Mouse (Mus musculus) neural tube, embryonic 11.5 days (tissue): Measurements from ENCODE around the gene Scamp1. TPM values are rescaled to one million over a fixed set of nuclear protein-coding genes. Genes with fewer than 3 reads are reported as not detected.

Experiments used
- ATAC-seq: fragments of 200-750 bp; cut with Nextera tagmentation; 2 replicates; pipeline ENCODE4 v1.8.0; 2017; ENCODE audit warnings: moderate number of reproducible peaks, mild to moderate bottlenecking, moderate TSS enrichment, moderate library complexity; ENCODE audit not compliant: insufficient read depth, low FRiP score, low TSS enrichment
- DNase-seq: peaks from one replicate; pipeline ENCODE4 v3.0.0-alpha.2; 2015; ENCODE audit warnings: low spot score
- H3K27ac ChIP-seq: fragments of 300-500 bp; sonication (generic); 2 replicates; pipeline ENCODE4 v1.5.1; 2014; ENCODE audit warnings: low read depth, mild to moderate bottlenecking, low read length
- H3K27me3 ChIP-seq: fragments of 300-500 bp; sonication (generic); 2 replicates; pipeline ENCODE4 v1.6.1; 2014; ENCODE audit warnings: mild to moderate bottlenecking, low read length, mixed read lengths; ENCODE audit not compliant: control insufficient read depth, insufficient read depth
- H3K36me3 ChIP-seq: fragments of 300-500 bp; sonication (generic); 2 replicates; pipeline ENCODE4 v1.6.1; 2014; ENCODE audit warnings: mild to moderate bottlenecking, low read length, moderate library complexity, mixed read lengths; ENCODE audit not compliant: control insufficient read depth, insufficient read depth
- H3K4me1 ChIP-seq: fragments of 300-500 bp; sonication (generic); 2 replicates; pipeline ENCODE4 v1.6.1; 2014; ENCODE audit warnings: low read length, mixed read lengths; ENCODE audit not compliant: control insufficient read depth, insufficient read depth
- H3K4me2 ChIP-seq: fragments of 300-500 bp; sonication (generic); 2 replicates; pipeline ENCODE4 v1.6.1; 2014; ENCODE audit warnings: low read depth, mild to moderate bottlenecking, moderate library complexity
- H3K4me3 ChIP-seq: fragments of 300-500 bp; sonication (generic); 2 replicates; pipeline ENCODE4 v1.5.1; 2014; ENCODE audit warnings: low read depth, low read length
- H3K9ac ChIP-seq: fragments of 300-500 bp; sonication (generic); 2 replicates; pipeline ENCODE4 v1.6.1; 2014; ENCODE audit warnings: mild to moderate bottlenecking, low read length
- H3K9me3 ChIP-seq: fragments of 300-500 bp; sonication (generic); 2 replicates; pipeline ENCODE4 v1.6.1; 2016; ENCODE audit warnings: low read length; ENCODE audit not compliant: control insufficient read depth
- WGBS: fragments of 180-500 bp; shearing (Covaris S2); extraction: QIAGEN DNeasy Blood & Tissue Kit; methylation state at CpG from one replicate; pipeline ENCODE4 v1.1.7; 2014; 5-methylcytosine and 5-hydroxymethylcytosine counted together
- polyA plus RNA-seq: library from polyadenylated mRNA; unstranded; fragments of >200 nt; fragmentation: Nextera tagmentation; extraction: Ambion mirVana; gene quantifications from 2 replicates; pipeline ENCODE4 v1.2.1, GENCODE M21; 2014

The Scamp1 gene
- polyA plus RNA-seq, 1 experiment from 2014 or later = 46.4 TPM

- no peaks in the 10 kb centered on the region for H3K36me3 ChIP-seq
- no peak overlapping the region for H3K9ac ChIP-seq
- no peaks in the 10 kb centered on the region for H3K4me1 ChIP-seq
- DNase-seq (no peak), ATAC-seq (no peak)
- H3K9me3 ChIP-seq = no peaks in the 10 kb centered on the region
- 48% methylated on average over 3 of the region's 3 CpGs for WGBS
- H3K27ac ChIP-seq = no peak overlapping the region
- H3K27me3 ChIP-seq = no peaks in the 10 kb centered on the region
- no peak overlapping the region for H3K4me3 ChIP-seq
- H3K4me2 ChIP-seq = no peak overlapping the region
Measured at GRCm38 (mm10) chr13:94294886-94295285, 9.2 kb upstream of the Scamp1 start.

- Histone ChIP-seq H3K4me1 (no peaks in the 10 kb centered on the region), H3K4me3 (no peak overlapping the region), H3K27ac (no peak overlapping the region), H3K9me3 (no peaks in the 10 kb centered on the region), H3K27me3 (no peaks in the 10 kb centered on the region), H3K9ac (no peak overlapping the region), H3K4me2 (no peak overlapping the region), H3K36me3 (no peaks in the 10 kb centered on the region)
- 83% methylated on average over 10 of the region's 10 CpGs for WGBS
- ATAC-seq = no peak
- no peak for DNase-seq
Measured at GRCm38 (mm10) chr13:94293911-94294310, 8.3 kb upstream of the Scamp1 start.

DNA sequence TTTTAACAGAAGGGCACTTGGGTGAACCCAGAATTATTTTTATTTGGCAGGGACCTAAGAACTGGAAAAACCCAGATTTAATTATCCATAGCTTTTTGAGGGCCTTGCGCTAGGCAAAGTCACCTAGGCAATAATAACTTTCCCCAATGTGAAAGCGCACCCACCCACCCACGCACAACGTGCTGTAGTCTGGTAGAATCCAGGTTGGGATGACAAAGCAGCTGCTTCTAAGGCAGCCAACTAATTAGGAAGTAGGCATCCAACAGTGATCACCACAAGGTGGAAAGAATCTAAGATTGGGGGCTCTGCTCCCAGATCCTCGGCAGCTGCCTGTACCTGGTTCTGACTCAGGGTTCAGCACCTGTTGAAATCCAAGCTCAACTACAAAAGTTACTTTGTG is 538 bp upstream of the Scamp1 start:
- no peaks in the 10 kb centered on the region for H3K9me3 ChIP-seq
- no peak overlapping the region for H3K9ac ChIP-seq
- no peak overlapping the region for H3K27ac ChIP-seq
- 49% methylated on average over 5 of the region's 5 CpGs for WGBS
- peak overlapping the region; percentile 81; the same call in 1 of the 2 replicates for H3K4me2 ChIP-seq
- H3K4me3 ChIP-seq = no peak overlapping the region
- H3K27me3 ChIP-seq = no peaks in the 10 kb centered on the region
- no peak for DNase-seq
- no peaks in the 10 kb centered on the region for H3K36me3 ChIP-seq
- peaks cover 8% of the 10 kb centered on the region; the same call in 1 of the 2 replicates for H3K4me1 ChIP-seq
- no peak for ATAC-seq

GRCm38 (mm10) chr13:94284543-94285269 is 951 bp downstream of the Scamp1 start:
- ATAC-seq (peak; percentile 82), DNase-seq (peak; percentile 48)
- peak overlapping the region; percentile 6 for H3K27ac ChIP-seq
- H3K27me3 ChIP-seq = no peaks in the 10 kb centered on the region
- H3K36me3 ChIP-seq = no peaks in the 10 kb centered on the region
- H3K4me3 ChIP-seq = peak overlapping the region; percentile 78
- H3K9me3 ChIP-seq = no peaks in the 10 kb centered on the region
- peak overlapping the region; percentile 81 for H3K4me2 ChIP-seq
- H3K4me1 ChIP-seq = peaks cover 8% of the 10 kb centered on the region; the same call in 1 of the 2 replicates
- under 1% methylated on average over 65 of the region's 65 CpGs for whole genome bisulfite sequencing
- H3K9ac ChIP-seq = peak overlapping the region; percentile 77

GRCm38 (mm10) chr13:94279420-94279819 is 6.2 kb downstream of the Scamp1 start:
- no peak for ATAC-seq
- Histone ChIP-seq H3K9me3 (no peaks in the 10 kb centered on the region), H3K4me2 (no peak overlapping the region), H3K27ac (no peak overlapping the region), H3K36me3 (no peaks in the 10 kb centered on the region), H3K4me3 (no peak overlapping the region), H3K4me1 (peaks cover 7% of the 10 kb centered on the region; the same call in 1 of the 2 replicates), H3K9ac (no peak overlapping the region), H3K27me3 (no peaks in the 10 kb centered on the region)
- 66% methylated on average over 5 of the region's 5 CpGs for WGBS
- DNase-seq = no peak

DNA sequence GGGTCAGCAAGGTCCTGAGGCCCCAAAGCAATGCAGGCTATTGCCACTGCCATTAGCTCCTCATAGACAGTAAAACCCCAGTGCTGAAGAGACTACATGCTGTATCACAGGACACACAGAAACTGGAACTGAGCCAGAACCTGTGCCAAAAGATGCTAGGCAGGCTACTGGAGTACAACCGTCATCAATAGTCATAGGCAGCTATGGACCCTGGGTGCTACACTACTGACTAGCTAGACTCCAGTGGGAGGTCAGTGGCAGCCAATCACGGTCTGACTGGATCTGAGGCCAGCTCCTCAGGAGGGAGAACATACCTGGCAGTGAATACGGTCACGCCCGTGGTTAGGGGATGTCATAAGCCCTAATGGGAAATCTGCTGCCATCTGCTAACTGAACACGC is 14.4 kb downstream of the Scamp1 start:
- H3K4me3 ChIP-seq = no peak overlapping the region
- no peak overlapping the region for H3K27ac ChIP-seq
- ATAC-seq (no peak), DNase-seq (no peak)
- H3K9me3 ChIP-seq = no peaks in the 10 kb centered on the region
- H3K27me3 ChIP-seq = no peaks in the 10 kb centered on the region
- WGBS = 93% methylated on average over 6 of the region's 6 CpGs
- no peak overlapping the region for H3K4me2 ChIP-seq
- H3K4me1 ChIP-seq = no peaks in the 10 kb centered on the region
- H3K9ac ChIP-seq = no peak overlapping the region
- H3K36me3 ChIP-seq = no peaks in the 10 kb centered on the region

DNA sequence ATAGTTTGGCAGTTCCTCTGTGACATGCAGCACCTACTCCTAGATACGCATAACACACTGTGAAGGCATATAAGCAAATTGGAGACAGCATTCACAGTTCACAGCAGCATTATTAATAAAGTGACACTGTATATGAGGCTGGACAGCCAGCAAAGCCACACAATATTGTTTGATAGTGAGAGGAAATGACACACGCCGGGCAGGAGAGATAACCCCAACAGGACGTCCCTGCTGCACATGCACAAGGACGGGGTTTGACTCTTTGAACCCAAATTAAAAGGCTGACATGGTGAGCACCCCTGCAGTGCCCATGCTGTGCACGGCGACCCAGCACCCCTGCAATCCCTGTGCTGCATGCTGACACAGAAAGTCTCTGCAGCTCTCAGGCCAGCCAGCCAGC is 17.5 kb downstream of the Scamp1 start:
- H3K27me3 ChIP-seq = no peaks in the 10 kb centered on the region
- H3K27ac ChIP-seq = no peak overlapping the region
- no peaks in the 10 kb centered on the region for H3K36me3 ChIP-seq
- H3K4me2 ChIP-seq = no peak overlapping the region
- H3K9me3 ChIP-seq = no peaks in the 10 kb centered on the region
- DNase-seq = no peak
- ATAC-seq = no peak
- H3K9ac ChIP-seq = no peak overlapping the region
- no peak overlapping the region for H3K4me3 ChIP-seq
- WGBS = 43% methylated on average over 7 of the region's 7 CpGs
- H3K4me1 ChIP-seq = no peaks in the 10 kb centered on the region

DNA sequence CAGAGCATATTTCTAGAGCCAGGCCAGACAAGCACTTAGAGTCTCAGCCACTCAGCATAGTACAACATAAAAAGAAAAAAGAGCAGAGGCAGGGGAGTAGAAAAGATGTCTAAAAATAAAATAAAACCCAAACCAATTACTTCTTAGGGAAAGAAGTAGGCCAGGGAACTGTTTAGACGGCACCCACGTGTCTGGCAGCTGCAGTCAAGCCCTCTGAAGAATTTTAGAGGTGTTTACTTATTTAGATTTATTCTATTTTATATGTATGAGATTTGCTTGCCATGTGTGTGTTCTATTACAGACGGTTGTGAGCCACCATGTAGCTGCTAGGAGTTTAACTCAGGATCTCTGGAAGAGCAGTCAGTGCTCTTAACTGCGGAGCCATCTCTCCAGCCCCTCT is 18.5 kb downstream of the Scamp1 start:
- no peaks in the 10 kb centered on the region for H3K36me3 ChIP-seq
- 88% methylated on average over 4 of the region's 4 CpGs for WGBS

DNA sequence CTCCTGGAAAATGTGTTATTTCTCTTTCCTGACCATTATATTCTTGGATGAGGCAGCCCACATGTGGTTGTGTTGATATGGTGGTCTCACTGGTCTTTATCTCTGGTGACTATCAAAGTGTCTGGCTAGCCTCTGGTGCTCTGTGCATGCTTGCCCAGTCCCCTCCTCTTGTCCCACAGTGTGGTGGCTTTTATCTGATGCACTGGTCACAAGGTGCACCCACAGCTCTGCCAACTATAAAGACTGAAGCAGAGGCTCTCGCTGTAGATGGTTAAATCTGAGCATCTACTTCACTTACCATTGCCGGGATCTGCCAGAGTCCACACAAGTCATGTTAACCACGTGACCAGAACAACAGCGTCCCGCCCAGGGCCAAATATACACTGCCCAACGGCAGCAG is 19.1 kb downstream of the Scamp1 start:
- ATAC-seq = no peak

More for the DNA sequence above, 18.5 kb downstream of the Scamp1 start:
- Histone ChIP-seq H3K27ac (no peak overlapping the region), H3K9me3 (no peaks in the 10 kb centered on the region), H3K27me3 (no peaks in the 10 kb centered on the region), H3K4me1 (no peaks in the 10 kb centered on the region), H3K4me2 (no peak overlapping the region), H3K9ac (no peak overlapping the region), H3K4me3 (no peak overlapping the region)
- no peak for ATAC-seq
- DNase-seq = no peak

More for the DNA sequence above, 19.1 kb downstream of the Scamp1 start:
- H3K27ac ChIP-seq = no peak overlapping the region
- H3K4me3 ChIP-seq = no peak overlapping the region
- H3K36me3 ChIP-seq = no peaks in the 10 kb centered on the region
- no peak overlapping the region for H3K9ac ChIP-seq
- no peak overlapping the region for H3K4me2 ChIP-seq
- no peaks in the 10 kb centered on the region for H3K4me1 ChIP-seq
- 92% methylated on average over 6 of the region's 6 CpGs for WGBS
- no peaks in the 10 kb centered on the region for H3K27me3 ChIP-seq
- DNase-seq = no peak
- H3K9me3 ChIP-seq = no peaks in the 10 kb centered on the region
